In genomic region chr2:27777756-27778155, GRCm38 (mm10) we compare ENCODE assay signal across 25 mouse cellular contexts.
"Had no signal": no experiment of that assay in that cellular context is flagged by ENCODE, and none has a peak within 500 bp of the region (broad histone marks: within the 10 kb centered on the region; RNA-seq: fewer than 3 reads in every experiment).

No protein-coding gene starts in this region.

- H3K9ac ChIP-seq: heart, embryonic 12.5 days; hindbrain, embryonic 12.5 days; hindbrain, embryonic 14.5 days; intestine, embryonic 15.5 days; limb, embryonic 12.5 days had no signal

- H3K27me3 ChIP-seq: hindbrain, embryonic 12.5 days; intestine, embryonic 15.5 days; limb, embryonic 12.5 days had no signal

- H3K9me3 ChIP-seq: heart, embryonic 10.5 days; heart, embryonic 12.5 days; hindbrain, embryonic 10.5 days; hindbrain, embryonic 12.5 days; intestine, embryonic 15.5 days; limb, embryonic 10.5 days; limb, embryonic 12.5 days had no signal

- H3K4me3 ChIP-seq: gastrocnemius, adult 2 months; heart, embryonic 10.5 days; heart, embryonic 12.5 days; hindbrain, embryonic 10.5 days; hindbrain, embryonic 12.5 days; intestine, embryonic 15.5 days; layer of hippocampus, adult 2 months; left cerebral cortex, adult 2 months; limb, embryonic 10.5 days; limb, embryonic 12.5 days had no signal

- DNase-seq: gastrocnemius, adult 2 months; gastrocnemius, postnatal 10 days; gastrocnemius, postnatal 25 days; heart, adult 18-20 months; heart, postnatal 10 days; heart, postnatal 4 days; kidney, adult 18-20 months; kidney, adult 8-10 months; kidney, postnatal 10 days; kidney, postnatal 25 days; kidney, postnatal 4 days had no signal

- H3K4me2 ChIP-seq: heart, embryonic 12.5 days; hindbrain, embryonic 12.5 days; hindbrain, embryonic 14.5 days; intestine, embryonic 15.5 days; limb, embryonic 12.5 days had no signal

- ATAC-seq: forebrain, embryonic 16.5 days; hindbrain, embryonic 16.5 days; inflammation-experienced regulatory T-cells, adult 6 months; intestine, embryonic 15.5 days; intestine, postnatal 0 days had no signal

- H3K36me3 ChIP-seq: heart, embryonic 10.5 days; heart, embryonic 12.5 days; hindbrain, embryonic 10.5 days; hindbrain, embryonic 12.5 days; intestine, embryonic 15.5 days; limb, embryonic 10.5 days; limb, embryonic 12.5 days had no signal

- H3K27ac ChIP-seq: gastrocnemius, adult 2 months; heart, embryonic 10.5 days; hindbrain, embryonic 10.5 days; hindbrain, embryonic 12.5 days; hindbrain, embryonic 14.5 days; intestine, embryonic 15.5 days; layer of hippocampus, adult 2 months; left cerebral cortex, adult 2 months; limb, embryonic 10.5 days; limb, embryonic 12.5 days had no signal
